Mouse (Mus musculus): ENCODE data around the gene Zbtb20.
"Not testable (repeated sequence)": the region's sequence is repeated elsewhere in the genome, so short reads cannot be mapped to it uniquely, and the experiment has no call there.

Gene Zbtb20

GRCm38 (mm10) chr16:42910016-42910415 is 34.3 kb downstream of the Zbtb20 start:
- no peak for DNase-seq (ENCODE audit: low spot score in 2 of 2)

GRCm38 (mm10) chr16:42910716-42911115 is 35.0 kb downstream of the Zbtb20 start:
- DNase-seq (ENCODE audit: low spot score in 2 of 2): no peak

GRCm38 (mm10) chr16:42911326-42911725 is 35.6 kb downstream of the Zbtb20 start:
- DNase-seq (ENCODE audit: low spot score in 2 of 2): no peak

- DNase-seq (ENCODE audit: low spot score in 2 of 2): no peak
These were observed 36.1 kb downstream of the Zbtb20 start for GRCm38 (mm10) chr16:42911815-42912214.

- no peak for DNase-seq (ENCODE audit: low spot score in 2 of 2)
These were observed 37.6 kb downstream of the Zbtb20 start for GRCm38 (mm10) chr16:42913291-42913690.

- DNase-seq (ENCODE audit: low spot score in 2 of 2): peak; percentile 40 to 74
These were observed 38.9 kb downstream of the Zbtb20 start for GRCm38 (mm10) chr16:42914457-42915085.

GRCm38 (mm10) chr16:42919992-42920760 is 44.5 kb downstream of the Zbtb20 start:
- no peak for DNase-seq (ENCODE audit: low spot score in 2 of 2)

GRCm38 (mm10) chr16:42921436-42921835 is 45.8 kb downstream of the Zbtb20 start:
- no peak for DNase-seq (ENCODE audit: low spot score in 2 of 2)

- DNase-seq (ENCODE audit: low spot score in 2 of 2): no peak
These were observed 62.5 kb downstream of the Zbtb20 start for GRCm38 (mm10) chr16:42938211-42938610.

GRCm38 (mm10) chr16:42947016-42947415 is 71.3 kb downstream of the Zbtb20 start:
- peak; percentile 15 to 27 for DNase-seq (ENCODE audit: low spot score in 2 of 2)

- not testable (repeated sequence) for DNase-seq (ENCODE audit: low spot score in 2 of 2)
These were observed 79.7 kb downstream of the Zbtb20 start for GRCm38 (mm10) chr16:42955401-42955800.

GRCm38 (mm10) chr16:42972872-42973271 is 97.2 kb downstream of the Zbtb20 start:
- no peak for DNase-seq (ENCODE audit: low spot score in 2 of 2)

- DNase-seq (ENCODE audit: low spot score in 2 of 2): no peak
These were observed 123.2 kb downstream of the Zbtb20 start for GRCm38 (mm10) chr16:42998896-42999295.

GRCm38 (mm10) chr16:43026351-43026750 is 150.7 kb downstream of the Zbtb20 start:
- DNase-seq (ENCODE audit: low spot score in 2 of 2): no peak

GRCm38 (mm10) chr16:43029243-43029642 is 153.6 kb downstream of the Zbtb20 start:
- no peak for DNase-seq (ENCODE audit: low spot score in 2 of 2)

GRCm38 (mm10) chr16:43035709-43036108 is 160.0 kb downstream of the Zbtb20 start:
- DNase-seq (ENCODE audit: low spot score in 2 of 2): no peak

GRCm38 (mm10) chr16:43036510-43036909 is 160.8 kb downstream of the Zbtb20 start:
- no peak for DNase-seq (ENCODE audit: low spot score in 2 of 2)

GRCm38 (mm10) chr16:43037320-43037719 is 161.6 kb downstream of the Zbtb20 start:
- DNase-seq (ENCODE audit: low spot score in 2 of 2): no peak

GRCm38 (mm10) chr16:43045611-43046010 is 169.9 kb downstream of the Zbtb20 start:
- DNase-seq (ENCODE audit: low spot score in 2 of 2): no peak

- DNase-seq (ENCODE audit: low spot score in 2 of 2): no peak
These were observed 171.0 kb downstream of the Zbtb20 start for GRCm38 (mm10) chr16:43046686-43047085.

GRCm38 (mm10) chr16:43069666-43070295 is 194.1 kb downstream of the Zbtb20 start:
- DNase-seq (ENCODE audit: low spot score in 2 of 2): no peak

- no peak for DNase-seq (ENCODE audit: low spot score in 2 of 2)
These were observed 196.2 kb downstream of the Zbtb20 start for GRCm38 (mm10) chr16:43071875-43072274.

Measured in frontal cortex, postnatal 36 days (tissue).